Mouse (Mus musculus): ENCODE results near the gene Itch. TPM values are rescaled to one million over a fixed set of nuclear protein-coding genes. Genes with fewer than 3 reads are reported as not detected.
"Not testable (repeated sequence)": the region's sequence is repeated elsewhere in the genome, so short reads cannot be mapped to it uniquely, and the experiment has no call there.

The Itch gene
- polyA plus RNA-seq, 1 experiment from 2014 or later: 68.5 TPM

GRCm38 (mm10) chr2:155101761-155102181 is 31.5 kb upstream of the Itch start:
- H3K27ac ChIP-seq: no peak overlapping the region
- no peaks in the 10 kb centered on the region for H3K4me1 ChIP-seq
- H3K4me3 ChIP-seq: no peak overlapping the region
- no peak overlapping the region for H3K9ac ChIP-seq
- no peaks in the 10 kb centered on the region for H3K27me3 ChIP-seq
- no peak for ATAC-seq (ENCODE audit: low FRiP score)
- H3K36me3 ChIP-seq: no peaks in the 10 kb centered on the region
- WGBS: 64% methylated on average over 6 of the region's 6 CpGs
- H3K4me2 ChIP-seq (replicated peaks): no peak overlapping the region
- H3K9me3 ChIP-seq (replicated peaks): no peaks in the 10 kb centered on the region

DNA sequence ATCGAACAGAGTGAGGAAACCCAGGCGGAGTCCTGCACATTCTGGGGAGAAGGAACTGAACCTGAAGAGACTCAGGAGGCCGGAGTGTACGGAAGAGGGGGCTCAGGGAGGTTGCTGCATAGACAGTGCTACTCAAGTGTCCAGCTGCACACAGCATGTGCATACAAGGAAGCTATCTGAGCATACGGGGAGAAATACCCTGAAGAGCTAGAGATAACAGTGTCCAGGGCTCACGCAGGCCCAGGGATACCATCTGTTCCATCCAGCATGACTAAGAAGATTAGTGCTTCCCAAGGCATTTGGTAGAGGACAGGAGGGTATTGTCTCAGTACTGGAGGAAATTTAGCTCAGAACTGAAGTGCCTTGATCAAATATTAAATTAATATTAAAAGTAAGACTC is 29.7 kb upstream of the Itch start:
- 77% methylated on average over 6 of the region's 6 CpGs for WGBS
- no peaks in the 10 kb centered on the region for H3K36me3 ChIP-seq
- ATAC-seq (ENCODE audit: low FRiP score): no peak
- no peak overlapping the region for H3K27ac ChIP-seq
- H3K9ac ChIP-seq: no peak overlapping the region
- H3K4me3 ChIP-seq: no peak overlapping the region
- no peaks in the 10 kb centered on the region for H3K27me3 ChIP-seq
- no peaks in the 10 kb centered on the region for H3K4me1 ChIP-seq
- H3K9me3 ChIP-seq (replicated peaks): no peaks in the 10 kb centered on the region
- H3K4me2 ChIP-seq (replicated peaks): no peak overlapping the region

- not testable (repeated sequence) for H3K9ac ChIP-seq; ATAC-seq (ENCODE audit: low FRiP score); H3K9me3 ChIP-seq (replicated peaks); H3K4me3 ChIP-seq; H3K4me2 ChIP-seq (replicated peaks); H3K27ac ChIP-seq; H3K4me1 ChIP-seq; H3K36me3 ChIP-seq; H3K27me3 ChIP-seq
- WGBS: 81% methylated on average over 9 of the region's 9 CpGs
Observed at GRCm38 (mm10) chr2:155107276-155107675, 26.0 kb upstream of the Itch start.

DNA sequence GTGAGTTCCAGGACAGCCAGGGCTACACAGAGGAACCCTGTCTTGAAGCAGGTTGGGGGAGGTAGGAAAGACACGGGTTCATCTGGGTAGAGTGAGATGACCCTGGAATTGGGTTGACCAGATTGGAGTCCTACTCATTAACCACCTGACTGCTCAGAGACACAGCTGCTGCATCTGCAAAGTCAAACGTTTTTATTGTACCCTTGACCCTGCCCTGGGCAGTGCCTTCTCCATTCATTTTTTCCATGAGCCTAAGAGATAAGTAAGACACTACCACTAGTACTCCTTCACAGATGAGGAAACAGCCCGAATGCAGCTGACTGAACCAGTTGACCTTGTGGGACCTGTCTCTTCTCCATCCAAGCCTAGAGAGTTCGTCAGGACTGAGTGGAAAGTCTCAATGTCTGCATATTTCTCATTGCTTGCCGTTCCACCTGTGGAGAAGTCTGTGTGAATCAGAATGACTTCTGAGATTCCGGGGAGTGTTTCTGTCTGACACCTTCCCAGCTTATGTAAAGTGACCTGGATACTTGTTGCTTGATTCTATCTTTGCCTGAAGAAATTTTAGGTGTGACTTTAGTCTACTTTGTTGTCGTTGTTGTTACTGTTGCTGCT is 18.0 kb upstream of the Itch start:
- H3K4me2 ChIP-seq (replicated peaks): no peak overlapping the region
- H3K4me3 ChIP-seq: no peak overlapping the region
- H3K36me3 ChIP-seq: no peaks in the 10 kb centered on the region
- H3K27me3 ChIP-seq: no peaks in the 10 kb centered on the region
- H3K9ac ChIP-seq: no peak overlapping the region
- no peak overlapping the region for H3K27ac ChIP-seq
- ATAC-seq (ENCODE audit: low FRiP score): no peak
- H3K9me3 ChIP-seq (replicated peaks): no peaks in the 10 kb centered on the region
- 72% methylated on average over 7 of the region's 7 CpGs for WGBS
- no peaks in the 10 kb centered on the region for H3K4me1 ChIP-seq

DNA sequence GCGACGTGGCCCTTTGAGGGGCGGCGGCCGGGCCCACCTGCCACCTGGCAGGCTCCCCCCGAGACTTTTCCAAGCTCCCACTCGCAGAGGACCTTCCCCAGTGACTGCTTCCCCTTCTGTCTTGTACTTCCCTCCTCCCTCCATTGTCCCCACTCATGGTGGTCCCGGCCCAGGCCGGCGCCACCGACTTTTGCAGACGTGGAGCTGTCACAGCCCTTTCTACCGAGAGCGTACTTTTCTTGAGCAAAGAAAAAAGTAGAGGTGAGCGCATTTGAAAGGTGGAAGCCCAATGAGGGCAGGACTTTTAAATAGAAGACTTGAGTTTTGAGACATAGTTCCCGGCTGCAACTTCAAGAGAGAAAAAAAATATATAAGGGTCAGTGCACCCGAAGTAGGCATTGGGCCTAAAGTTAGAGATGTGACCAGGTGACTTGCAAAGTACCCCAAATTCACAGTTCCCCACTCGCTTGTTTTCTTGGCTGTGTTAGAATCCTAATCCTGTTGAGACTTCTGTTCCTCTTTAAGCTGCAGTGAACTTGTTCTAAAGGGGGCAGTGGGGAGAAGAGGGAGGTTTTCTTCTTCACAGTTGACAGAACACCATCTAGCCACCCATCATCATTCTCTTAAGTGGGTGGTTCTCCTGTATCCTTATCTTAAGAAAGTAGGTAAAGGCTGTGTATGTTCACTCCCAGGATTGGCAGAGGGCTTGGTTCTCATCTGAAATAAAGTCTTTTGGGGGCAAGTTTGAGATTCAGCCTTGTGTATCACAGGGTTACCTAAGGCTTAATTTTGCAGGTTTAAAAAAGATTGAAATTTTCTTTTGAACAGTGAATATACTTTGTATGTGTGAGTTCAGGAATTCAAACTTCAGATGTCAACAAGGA is 910 bp downstream of the Itch start:
- ATAC-seq (ENCODE audit: low FRiP score): peak; percentile 66

GRCm38 (mm10) chr2:155135092-155135491 is 1.8 kb downstream of the Itch start:
- H3K27me3 ChIP-seq: no peaks in the 10 kb centered on the region
- H3K9ac ChIP-seq: no peak overlapping the region
- 76% methylated on average over 4 of the region's 4 CpGs for WGBS
- peaks cover 25% of the 10 kb centered on the region for H3K4me1 ChIP-seq
- no peak overlapping the region for H3K27ac ChIP-seq
- H3K4me3 ChIP-seq: no peak overlapping the region
- no peak for ATAC-seq (ENCODE audit: low FRiP score)
- H3K9me3 ChIP-seq (replicated peaks): no peaks in the 10 kb centered on the region
- peaks cover 18% of the 10 kb centered on the region for H3K36me3 ChIP-seq
- peak overlapping the region; percentile 29 for H3K4me2 ChIP-seq (replicated peaks)

More for the DNA sequence above, 910 bp downstream of the Itch start:
- peak overlapping the region; percentile 79 for H3K27ac ChIP-seq
- H3K27me3 ChIP-seq: no peaks in the 10 kb centered on the region
- peaks cover 14% of the 10 kb centered on the region for H3K36me3 ChIP-seq
- peak overlapping the region; percentile 90 for H3K4me3 ChIP-seq
- peaks cover 25% of the 10 kb centered on the region for H3K4me1 ChIP-seq
- WGBS: 2% methylated on average over 18 of the region's 18 CpGs
- peak overlapping the region; percentile 57 for H3K4me2 ChIP-seq (replicated peaks)
- peak overlapping the region; percentile 90 for H3K9ac ChIP-seq
- no peaks in the 10 kb centered on the region for H3K9me3 ChIP-seq (replicated peaks)

DNA sequence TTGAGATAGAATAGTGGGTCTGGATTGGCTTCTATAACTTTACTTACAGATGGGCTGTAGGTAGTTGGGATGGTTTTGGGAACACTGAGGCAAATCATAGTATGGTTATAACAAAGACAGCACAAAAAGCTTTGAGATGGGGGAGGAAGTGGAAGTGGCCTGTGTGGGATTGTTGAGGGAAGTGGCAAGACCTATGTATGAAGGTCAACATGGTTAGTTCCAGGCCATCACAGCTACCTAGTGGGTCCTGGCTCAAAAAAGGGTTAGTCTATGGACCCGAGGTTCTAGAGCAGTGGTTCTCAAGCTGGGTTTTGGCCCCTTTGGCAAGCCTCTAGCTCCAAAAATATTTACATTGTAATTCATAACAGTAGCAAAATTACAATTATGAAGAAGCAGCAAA is 2.2 kb downstream of the Itch start:
- Histone ChIP-seq H3K36me3 (peaks cover 22% of the 10 kb centered on the region), H3K9me3 (replicated peaks) (no peaks in the 10 kb centered on the region), H3K27ac (no peak overlapping the region), H3K4me2 (replicated peaks) (peak overlapping the region; percentile 29; the same call in 1 of the 2 replicates), H3K4me1 (peaks cover 25% of the 10 kb centered on the region), H3K4me3 (no peak overlapping the region), H3K27me3 (no peaks in the 10 kb centered on the region), H3K9ac (no peak overlapping the region; the same call in 1 of the 2 replicates)
- 71% methylated on average over 1 of the region's 1 CpGs for WGBS
- ATAC-seq (ENCODE audit: low FRiP score): no peak

GRCm38 (mm10) chr2:155140986-155141385 is 7.7 kb downstream of the Itch start:
- Histone ChIP-seq H3K4me3 (no peak overlapping the region), H3K9ac (no peak overlapping the region), H3K27me3 (no peaks in the 10 kb centered on the region), H3K4me1 (peaks cover 9% of the 10 kb centered on the region), H3K9me3 (replicated peaks) (peaks cover 8% of the 10 kb centered on the region), H3K36me3 (peaks cover 74% of the 10 kb centered on the region), H3K27ac (no peak overlapping the region), H3K4me2 (replicated peaks) (no peak overlapping the region)
- no peak for ATAC-seq (ENCODE audit: low FRiP score)
- 92% methylated on average over 5 of the region's 5 CpGs for WGBS

DNA sequence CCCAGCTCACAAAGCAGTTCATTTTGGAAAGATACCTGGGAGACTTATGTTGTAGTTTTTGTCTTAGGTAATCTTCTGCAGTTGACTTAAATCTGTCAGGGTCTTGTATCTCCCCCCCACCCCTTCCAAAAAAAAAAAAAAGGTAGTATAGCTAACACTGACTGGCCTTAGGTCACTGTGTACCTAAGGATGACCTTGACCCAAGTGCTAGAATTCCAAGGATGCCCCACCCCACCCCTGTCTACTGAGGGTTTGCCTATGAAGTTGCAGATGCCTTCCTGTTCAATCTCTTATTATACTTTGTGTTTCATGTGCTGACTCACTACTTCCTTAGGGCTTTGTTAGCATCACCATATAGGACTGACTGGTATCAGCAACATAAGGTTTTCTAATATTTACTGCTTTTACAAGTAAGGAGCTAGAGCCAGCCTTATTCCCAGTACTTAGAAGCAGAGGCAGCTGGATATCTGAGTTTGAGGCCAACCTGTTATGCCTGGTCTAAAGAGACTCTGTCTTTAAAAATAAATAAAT is 8.8 kb downstream of the Itch start:
- Histone ChIP-seq H3K9ac (no peak overlapping the region), H3K4me1 (no peaks in the 10 kb centered on the region), H3K27ac (no peak overlapping the region), H3K27me3 (no peaks in the 10 kb centered on the region), H3K9me3 (replicated peaks) (peaks cover 8% of the 10 kb centered on the region), H3K4me3 (no peak overlapping the region), H3K36me3 (peaks cover 83% of the 10 kb centered on the region), H3K4me2 (replicated peaks) (no peak overlapping the region)
- ATAC-seq (ENCODE audit: low FRiP score): no peak

- H3K27ac ChIP-seq; H3K4me1 ChIP-seq; H3K9ac ChIP-seq; H3K4me2 ChIP-seq (replicated peaks); ATAC-seq (ENCODE audit: low FRiP score); H3K27me3 ChIP-seq; H3K4me3 ChIP-seq: not testable (repeated sequence)
- H3K36me3 ChIP-seq: peaks cover 43% of the 10 kb centered on the region
- peaks cover 12% of the 10 kb centered on the region for H3K9me3 ChIP-seq (replicated peaks)
Observed at GRCm38 (mm10) chr2:155149296-155149695, 16.0 kb downstream of the Itch start.

- ATAC-seq (ENCODE audit: low FRiP score): no peak
- H3K4me2 ChIP-seq (replicated peaks): no peak overlapping the region
- H3K27ac ChIP-seq: no peak overlapping the region
- no peaks in the 10 kb centered on the region for H3K27me3 ChIP-seq
- H3K9ac ChIP-seq: no peak overlapping the region
- H3K36me3 ChIP-seq: peaks cover 57% of the 10 kb centered on the region
- H3K4me1 ChIP-seq: no peaks in the 10 kb centered on the region
- WGBS: 92% methylated on average over 2 of the region's 2 CpGs
- H3K4me3 ChIP-seq: no peak overlapping the region
- no peaks in the 10 kb centered on the region for H3K9me3 ChIP-seq (replicated peaks)
Observed at GRCm38 (mm10) chr2:155207419-155207818, 74.1 kb downstream of the Itch start.

DNA sequence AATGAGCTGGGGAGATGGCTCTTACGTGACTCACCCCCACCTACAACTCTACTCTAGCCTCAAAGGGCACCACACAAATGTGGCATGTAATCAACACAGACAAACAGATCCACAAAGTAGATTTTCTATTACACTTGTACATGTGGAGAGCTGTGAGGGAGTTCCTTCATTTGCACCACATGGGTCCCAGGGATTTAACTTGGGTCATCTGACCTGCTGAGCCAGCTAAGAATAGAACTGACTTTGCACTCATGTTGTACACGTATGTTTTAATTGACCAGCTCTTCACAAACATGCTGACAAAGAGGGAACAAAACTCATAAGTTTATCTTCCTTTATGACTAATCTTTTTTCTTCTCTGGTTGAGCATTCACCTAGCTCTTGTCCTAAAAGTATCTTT is 89.8 kb downstream of the Itch start:
- Histone ChIP-seq H3K4me1 (no peaks in the 10 kb centered on the region), H3K9ac (no peak overlapping the region), H3K4me2 (replicated peaks) (no peak overlapping the region), H3K9me3 (replicated peaks) (no peaks in the 10 kb centered on the region), H3K27me3 (no peaks in the 10 kb centered on the region), H3K4me3 (no peak overlapping the region), H3K36me3 (peaks cover 81% of the 10 kb centered on the region), H3K27ac (no peak overlapping the region)
- whole genome bisulfite sequencing: 89% methylated on average over 2 of the region's 2 CpGs
- no peak for ATAC-seq (ENCODE audit: low FRiP score)
